Mouse (Mus musculus): ENCODE results near the gene Nxn. TPM values are rescaled to one million over a fixed set of nuclear protein-coding genes. Genes with fewer than 3 reads are reported as not detected.

The Nxn gene
- total and polyA plus RNA-seq, 2 experiments from 2014 or later, result 12.7 to 22.1 TPM

DNA sequence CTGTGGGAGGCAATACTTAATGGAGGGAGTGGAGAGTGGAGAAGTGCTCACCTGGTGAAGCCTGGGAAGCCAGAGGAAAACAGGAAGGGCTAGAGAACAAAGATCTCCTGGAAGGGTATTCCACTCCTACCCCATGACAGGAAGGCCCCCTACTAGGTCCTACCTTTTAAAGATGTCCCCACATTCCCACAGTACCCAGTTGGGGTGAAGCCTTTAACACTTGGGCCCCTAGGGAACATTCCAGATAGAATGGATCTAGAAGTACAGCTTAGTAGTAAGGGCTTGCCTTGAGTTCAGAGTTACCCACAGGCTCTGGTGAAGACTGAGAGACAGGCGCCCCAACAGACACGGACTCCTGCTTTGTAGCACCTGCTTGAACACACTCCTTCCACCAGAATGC is 72.9 kb downstream of the Nxn start:
- Histone ChIP-seq H3K9me3 (ENCODE audit: low read length) (no peaks in the 10 kb centered on the region), H3K27me3 (ENCODE audit: insufficient read depth, low read length) (no peaks in the 10 kb centered on the region), H3K36me3 (ENCODE audit: insufficient read depth) (no peaks in the 10 kb centered on the region), H3K4me3 (ENCODE audit: low read depth, low read length) (no peak overlapping the region), H3K4me1 (ENCODE audit: insufficient read depth) (no peaks in the 10 kb centered on the region), H3K4me2 (ENCODE audit: low read depth) (no peak overlapping the region), H3K9ac (no peak overlapping the region), H3K27ac (ENCODE audit: low read depth, low read length) (no peak overlapping the region)
- TF ChIP-seq CTCF (IDR thresholded peaks at IDR 0.05; ENCODE audit: low read depth), result no peak
- ATAC-seq, result no peak
- 78% methylated on average over 2 of the region's 2 CpGs for WGBS
- DNase-seq, result no peak

DNA sequence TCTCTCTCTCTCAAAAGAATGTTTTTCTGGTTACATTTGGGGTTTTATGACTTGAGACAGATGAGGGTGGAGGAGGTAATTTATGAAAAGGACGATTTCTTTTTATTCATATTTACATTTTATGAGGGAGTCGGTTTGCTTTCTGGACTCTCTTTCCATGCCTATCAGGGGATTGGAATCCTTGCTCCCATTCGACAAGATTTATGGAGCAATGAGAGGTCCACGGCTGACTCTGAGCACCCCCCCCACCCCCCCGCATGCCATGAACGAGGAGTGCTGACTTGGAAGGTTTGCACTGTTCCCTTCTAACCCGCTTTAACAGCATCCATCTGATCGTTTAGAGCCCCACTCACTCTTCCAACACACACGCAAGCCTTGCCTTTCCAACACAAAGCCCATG is 74.1 kb downstream of the Nxn start:
- Histone ChIP-seq H3K4me2 (ENCODE audit: low read depth) (no peak overlapping the region), H3K4me3 (ENCODE audit: low read depth, low read length) (no peak overlapping the region), H3K4me1 (ENCODE audit: insufficient read depth) (no peaks in the 10 kb centered on the region), H3K9ac (no peak overlapping the region), H3K9me3 (ENCODE audit: low read length) (no peaks in the 10 kb centered on the region), H3K36me3 (ENCODE audit: insufficient read depth) (no peaks in the 10 kb centered on the region), H3K27ac (ENCODE audit: low read depth, low read length) (no peak overlapping the region), H3K27me3 (ENCODE audit: insufficient read depth, low read length) (no peaks in the 10 kb centered on the region)
- DNase-seq (no peak), ATAC-seq (no peak)
- 44% methylated on average over 9 of the region's 9 CpGs for WGBS
- TF ChIP-seq CTCF (IDR thresholded peaks at IDR 0.05; ENCODE audit: low read depth), result no peak

GRCm38 (mm10) chr11:76324207-76324606 is 74.7 kb downstream of the Nxn start:
- DNase-seq (no peak), ATAC-seq (no peak)
- no peak for TF ChIP-seq CTCF (IDR thresholded peaks at IDR 0.05; ENCODE audit: low read depth)
- Histone ChIP-seq H3K27ac (ENCODE audit: low read depth, low read length) (no peak overlapping the region), H3K4me2 (ENCODE audit: low read depth) (no peak overlapping the region), H3K4me3 (ENCODE audit: low read depth, low read length) (no peak overlapping the region), H3K27me3 (ENCODE audit: insufficient read depth, low read length) (no peaks in the 10 kb centered on the region), H3K9me3 (ENCODE audit: low read length) (no peaks in the 10 kb centered on the region), H3K36me3 (ENCODE audit: insufficient read depth) (no peaks in the 10 kb centered on the region), H3K9ac (no peak overlapping the region), H3K4me1 (ENCODE audit: insufficient read depth) (no peaks in the 10 kb centered on the region)
- 17% methylated on average over 9 of the region's 9 CpGs for WGBS

- Histone ChIP-seq H3K27ac (ENCODE audit: low read depth, low read length) (no peak overlapping the region), H3K27me3 (ENCODE audit: insufficient read depth, low read length) (no peaks in the 10 kb centered on the region), H3K9ac (no peak overlapping the region), H3K4me2 (ENCODE audit: low read depth) (no peak overlapping the region), H3K9me3 (ENCODE audit: low read length) (no peaks in the 10 kb centered on the region), H3K4me3 (ENCODE audit: low read depth, low read length) (no peak overlapping the region), H3K36me3 (ENCODE audit: insufficient read depth) (no peaks in the 10 kb centered on the region), H3K4me1 (ENCODE audit: insufficient read depth) (no peaks in the 10 kb centered on the region)
- ATAC-seq (no peak), DNase-seq (no peak)
- no peak for TF ChIP-seq CTCF (IDR thresholded peaks at IDR 0.05; ENCODE audit: low read depth)
- 76% methylated on average over 5 of the region's 5 CpGs for WGBS
These were observed 76.0 kb downstream of the Nxn start for GRCm38 (mm10) chr11:76322939-76323338.

- DNase-seq (no peak), ATAC-seq (peak; percentile 34; the same call in 1 of the 2 replicates)
- no peaks in the 10 kb centered on the region for H3K27me3 ChIP-seq (ENCODE audit: insufficient read depth, low read length)
- no peaks in the 10 kb centered on the region for H3K9me3 ChIP-seq (ENCODE audit: low read length)
- H3K4me1 ChIP-seq (ENCODE audit: insufficient read depth), result no peaks in the 10 kb centered on the region
- no peak overlapping the region for H3K9ac ChIP-seq
- H3K27ac ChIP-seq (ENCODE audit: low read depth, low read length), result no peak overlapping the region
- H3K4me3 ChIP-seq (ENCODE audit: low read depth, low read length), result no peak overlapping the region
- TF ChIP-seq CTCF (IDR thresholded peaks at IDR 0.05; ENCODE audit: low read depth), result no peak
- no peak overlapping the region for H3K4me2 ChIP-seq (ENCODE audit: low read depth)
- H3K36me3 ChIP-seq (ENCODE audit: insufficient read depth), result no peaks in the 10 kb centered on the region
- 79% methylated on average over 1 of the region's 1 CpGs for WGBS
These were observed 76.9 kb downstream of the Nxn start for GRCm38 (mm10) chr11:76322081-76322480.

DNA sequence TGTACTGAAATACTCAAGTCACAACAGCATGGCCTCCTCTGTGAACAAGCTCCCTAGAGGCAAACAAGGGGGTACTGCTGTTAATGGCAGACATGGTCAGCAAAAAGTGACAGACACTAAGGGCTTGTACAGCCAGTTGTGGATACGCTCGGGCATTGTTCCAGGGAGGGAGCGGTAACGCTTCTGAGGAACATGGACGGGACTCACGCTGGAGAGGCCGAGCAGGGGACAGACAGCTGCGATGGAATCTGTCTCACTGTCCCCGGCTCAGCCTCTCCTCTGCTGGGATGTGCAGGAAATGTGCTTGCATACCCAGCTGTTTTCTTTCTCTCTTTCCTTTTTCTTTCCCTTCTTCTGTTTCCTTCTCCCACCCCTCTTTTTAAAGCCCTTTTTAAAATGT is 78.5 kb downstream of the Nxn start:
- H3K4me2 ChIP-seq (ENCODE audit: low read depth), result no peak overlapping the region
- H3K36me3 ChIP-seq (ENCODE audit: insufficient read depth), result no peaks in the 10 kb centered on the region
- no peak for TF ChIP-seq CTCF (IDR thresholded peaks at IDR 0.05; ENCODE audit: low read depth)
- no peaks in the 10 kb centered on the region for H3K4me1 ChIP-seq (ENCODE audit: insufficient read depth)
- DNase-seq (no peak), ATAC-seq (no peak)
- H3K9me3 ChIP-seq (ENCODE audit: low read length), result no peaks in the 10 kb centered on the region
- H3K27me3 ChIP-seq (ENCODE audit: insufficient read depth, low read length), result no peaks in the 10 kb centered on the region
- H3K27ac ChIP-seq (ENCODE audit: low read depth, low read length), result no peak overlapping the region
- no peak overlapping the region for H3K9ac ChIP-seq
- H3K4me3 ChIP-seq (ENCODE audit: low read depth, low read length), result no peak overlapping the region
- 83% methylated on average over 9 of the region's 9 CpGs for WGBS

DNA sequence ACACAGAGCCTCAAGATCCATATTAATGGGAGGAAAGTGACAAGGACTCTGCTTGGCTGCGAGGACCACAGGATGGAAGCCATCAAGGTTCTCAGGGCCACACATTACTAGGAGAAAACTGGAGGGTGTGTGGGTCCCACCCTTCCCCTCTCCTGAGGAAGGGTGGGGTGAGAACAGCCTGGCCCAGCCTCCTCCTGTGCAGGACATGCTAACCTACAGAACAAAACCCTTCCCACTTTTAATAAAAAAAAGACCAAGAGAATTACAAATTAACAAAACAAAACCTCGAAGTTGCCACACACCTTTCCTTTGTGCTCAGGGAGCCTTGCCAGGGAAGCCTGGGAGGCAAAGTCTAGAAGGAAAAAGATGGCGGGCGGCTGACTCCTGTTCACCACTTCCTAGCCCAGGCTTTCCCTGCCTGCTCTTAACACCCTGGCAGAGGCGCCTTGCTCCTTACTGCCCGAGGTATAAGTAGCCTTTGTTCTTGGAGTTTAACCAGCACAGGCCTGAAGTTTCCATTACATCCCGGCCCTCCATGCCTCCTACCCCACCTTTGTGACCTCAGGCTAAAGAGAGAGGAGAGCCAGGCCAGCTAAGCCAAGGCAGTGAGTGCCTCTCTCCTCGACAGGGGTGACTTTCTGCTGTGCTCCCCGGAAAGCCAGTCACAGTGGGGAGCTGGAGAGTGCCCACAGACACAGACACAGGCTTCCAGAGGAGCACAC is 79.1 kb downstream of the Nxn start:
- no peaks in the 10 kb centered on the region for H3K9me3 ChIP-seq (ENCODE audit: low read length)
- no peak for ATAC-seq
- no peaks in the 10 kb centered on the region for H3K36me3 ChIP-seq (ENCODE audit: insufficient read depth)
- no peak overlapping the region for H3K4me2 ChIP-seq (ENCODE audit: low read depth)
- H3K27me3 ChIP-seq (ENCODE audit: insufficient read depth, low read length), result no peaks in the 10 kb centered on the region
- H3K4me1 ChIP-seq (ENCODE audit: insufficient read depth), result no peaks in the 10 kb centered on the region
- no peak overlapping the region for H3K4me3 ChIP-seq (ENCODE audit: low read depth, low read length)
- no peak for TF ChIP-seq CTCF (IDR thresholded peaks at IDR 0.05; ENCODE audit: low read depth)
- H3K9ac ChIP-seq, result no peak overlapping the region
- WGBS, result 59% methylated on average over 9 of the region's 9 CpGs
- H3K27ac ChIP-seq (ENCODE audit: low read depth, low read length), result no peak overlapping the region
- no peak for DNase-seq

Data from forebrain, postnatal 0 days (tissue).